Mouse (Mus musculus) gastrocnemius, postnatal 25 days (tissue): ENCODE results near the gene Hba-a2. TPM values are rescaled to one million over a fixed set of nuclear protein-coding genes. Genes with fewer than 3 reads are reported as not detected.
"Not testable (repeated sequence)": the region's sequence is repeated elsewhere in the genome, so short reads cannot be mapped to it uniquely, and the experiment has no call there.

Experiments used
- DNase-seq: peaks from one replicate; pipeline ENCODE4 v3.0.0; 2022
- long read RNA-seq, 2 experiments: library from polyadenylated mRNA; stranded (forward); transcript quantifications; one replicate each; pipeline ENCODE4 v2.0.0; 2021
- total RNA-seq, 2 experiments: library from RNA; stranded (reverse); gene quantifications; 1 replicate in 1 of 2; 2 replicates in 1 of 2; pipeline ENCODE4 v1.2.3; 2021

Hba-a2 gene
- total RNA-seq: 1,000 to 10,000 TPM in 1 of 2 experiments, 100 to 1,000 TPM in 1; 358 to 1,609 TPM
- long read RNA-seq, experiment 1, transcript Hba-a2-201 (3 exons, 554 nt): major isoform, 137 of 149 reads
- long read RNA-seq, experiment 1, partial matches to known transcripts: 8 of 149 reads
- long read RNA-seq, experiment 1, other reads (novel, unspliced or antisense): 0 of 149 reads
- long read RNA-seq, experiment 2, transcript Hba-a2-201 (3 exons, 554 nt): major isoform, 77 of 78 reads
- long read RNA-seq, experiment 2, partial matches to known transcripts: 1 of 78 reads
- long read RNA-seq, experiment 2, other reads (novel, unspliced or antisense): 0 of 78 reads

DNA sequence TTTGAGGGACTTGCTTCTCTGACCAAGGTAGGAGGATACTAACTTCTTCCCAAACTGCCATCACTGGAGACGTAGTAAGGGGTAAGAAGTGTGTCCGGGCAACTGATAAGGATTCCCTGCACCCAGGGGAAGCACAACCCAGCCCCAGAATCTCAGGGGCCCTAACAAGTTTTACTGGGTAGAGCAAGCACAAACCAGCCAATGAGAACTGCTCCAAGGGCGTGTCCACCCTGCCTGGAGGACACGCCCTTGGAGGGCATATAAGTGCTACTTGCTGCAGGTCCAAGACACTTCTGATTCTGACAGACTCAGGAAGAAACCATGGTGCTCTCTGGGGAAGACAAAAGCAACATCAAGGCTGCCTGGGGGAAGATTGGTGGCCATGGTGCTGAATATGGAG is at the start of gene Hba-a2:
TSS of gene Hba-a2 (plus strand) at position 287 of the 400 bp plus-strand sequence.
- not testable (repeated sequence) for DNase-seq

DNA sequence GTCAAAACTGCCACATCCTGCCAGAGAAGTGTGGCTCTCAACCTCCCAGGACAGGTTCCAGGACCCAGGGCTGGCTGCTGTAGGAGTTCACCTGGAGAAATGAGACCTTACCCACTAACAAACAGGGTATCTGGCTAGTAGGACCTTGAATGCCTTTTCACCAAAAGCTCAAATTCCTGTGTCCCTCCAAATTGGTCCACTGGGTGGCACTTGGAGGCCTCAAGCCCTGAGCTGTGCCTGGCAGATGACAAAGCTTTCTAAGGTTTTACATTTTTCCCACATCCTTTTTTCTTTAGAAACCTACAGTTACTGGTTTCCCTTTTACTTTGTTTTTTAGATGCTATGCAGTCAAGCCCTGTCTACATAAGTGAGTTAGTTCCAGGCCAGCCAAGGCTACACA is 49.2 kb upstream of the Hba-a2 start:
- no peak for DNase-seq

DNA sequence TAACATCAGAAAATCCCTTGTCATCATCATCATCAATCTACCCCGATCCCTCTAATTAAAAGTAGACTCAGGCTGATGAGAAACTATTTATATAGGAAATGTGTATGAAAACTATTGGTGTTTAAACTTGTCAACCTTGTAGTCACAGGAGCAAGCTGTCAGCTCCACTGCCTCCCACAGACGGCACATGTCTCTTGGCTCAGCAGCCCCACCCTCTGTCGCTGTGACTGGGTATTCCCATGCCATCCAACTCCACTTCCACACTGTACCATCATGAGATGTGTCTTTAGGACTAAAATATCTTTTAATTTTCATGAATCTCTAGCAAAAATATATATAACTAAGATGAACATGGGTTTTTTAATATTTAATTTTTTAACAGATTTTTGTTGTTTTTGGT is 47.9 kb upstream of the Hba-a2 start:
- DNase-seq: no peak

DNA sequence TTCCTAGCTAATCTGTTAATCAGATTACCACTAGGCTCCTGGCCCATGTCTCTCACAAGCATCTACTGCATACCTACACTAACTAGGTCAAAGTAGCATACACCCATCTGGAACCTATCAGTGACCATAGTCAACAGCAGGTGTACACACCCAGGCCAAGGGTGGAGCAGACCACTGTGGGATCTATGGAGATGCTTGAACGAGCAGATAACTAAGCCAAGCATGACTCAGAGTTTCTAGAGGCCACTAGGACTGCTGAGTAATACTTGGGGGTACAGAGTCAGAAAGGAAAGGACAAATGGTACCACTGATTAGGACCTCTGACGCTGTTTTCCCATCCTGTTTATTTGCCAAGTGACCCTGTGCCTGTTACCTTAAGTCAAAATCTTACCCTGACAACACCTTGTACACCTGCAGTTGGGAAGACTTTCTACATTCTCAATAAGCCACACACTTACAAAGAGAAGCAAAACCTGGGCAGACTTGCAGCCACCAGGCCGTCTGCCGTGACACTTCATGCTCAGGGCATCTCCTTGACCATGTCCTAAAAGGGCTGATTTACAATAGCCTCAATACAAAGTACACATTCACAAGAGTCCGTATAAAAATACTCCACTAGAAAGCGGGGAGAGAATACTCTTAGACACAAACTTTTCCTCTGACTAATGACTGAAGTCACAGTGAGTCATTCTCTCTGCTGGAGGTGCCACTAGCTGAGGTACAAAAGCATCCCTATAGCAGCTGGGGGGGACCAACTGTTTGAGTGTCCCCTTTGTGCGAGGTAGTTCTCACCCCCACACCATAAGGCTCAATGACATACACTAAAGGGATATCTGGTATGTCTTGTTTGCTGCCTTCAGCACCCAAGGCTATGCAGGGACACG is 45.2 kb upstream of the Hba-a2 start:
- DNase-seq: no peak

DNA sequence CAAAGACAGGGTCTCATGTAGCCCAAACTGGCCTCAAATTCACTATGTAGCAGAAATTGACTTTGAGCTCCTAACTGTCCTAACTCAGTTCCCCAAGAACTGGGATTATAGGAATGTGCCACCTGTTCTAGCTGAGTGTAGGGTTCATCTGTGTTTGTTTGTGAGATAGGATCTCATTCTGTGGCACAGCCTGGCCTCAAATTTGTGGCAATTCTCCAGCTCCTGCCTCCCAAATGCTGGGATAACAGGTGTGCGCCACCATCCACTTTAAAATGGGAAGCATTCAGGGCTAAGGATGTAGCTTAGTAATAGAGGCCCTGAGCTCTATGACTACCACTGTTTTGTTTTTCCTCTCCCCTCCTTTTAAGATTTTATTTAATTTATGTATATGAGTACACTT is 43.2 kb upstream of the Hba-a2 start:
- no peak for DNase-seq

DNA sequence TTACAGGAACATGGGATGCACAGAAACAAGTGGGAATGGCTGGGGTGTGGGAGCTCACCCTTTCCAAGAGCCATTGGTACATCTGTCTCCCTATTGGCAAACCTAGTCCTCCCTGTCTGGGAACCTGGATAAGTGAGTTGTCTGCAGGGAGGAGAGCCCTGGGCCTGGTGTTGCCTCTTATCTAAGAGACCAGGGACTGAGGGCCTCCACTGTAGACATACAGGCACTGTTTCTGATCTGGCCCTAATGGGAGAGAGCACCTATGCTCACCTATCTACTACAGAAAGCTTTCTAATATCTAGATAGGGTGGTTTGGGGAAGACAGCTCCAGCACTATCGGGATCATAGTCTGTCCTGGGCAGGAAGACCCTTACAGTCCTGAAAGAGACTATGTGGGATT is 40.1 kb upstream of the Hba-a2 start:
- DNase-seq: no peak

DNA sequence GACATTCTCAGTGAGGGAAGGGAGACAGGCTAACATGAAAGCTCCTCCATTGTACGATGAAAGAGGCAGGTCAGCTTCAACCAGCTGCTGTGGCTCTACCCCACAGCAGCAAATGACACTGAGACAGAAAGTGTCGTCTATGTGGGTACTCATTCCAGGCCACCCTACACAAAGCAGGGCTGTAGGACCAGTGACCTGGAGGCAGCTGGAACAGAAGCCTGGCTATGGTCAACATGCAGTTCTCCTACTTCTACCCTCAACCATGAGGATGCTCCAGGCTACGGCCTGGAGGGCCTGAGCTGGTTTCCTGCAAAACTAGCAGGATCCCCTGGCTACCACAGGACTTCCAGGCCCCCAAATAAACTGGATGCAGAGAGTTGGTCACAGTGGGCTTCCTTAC is 39.7 kb upstream of the Hba-a2 start:
- DNase-seq: no peak

DNA sequence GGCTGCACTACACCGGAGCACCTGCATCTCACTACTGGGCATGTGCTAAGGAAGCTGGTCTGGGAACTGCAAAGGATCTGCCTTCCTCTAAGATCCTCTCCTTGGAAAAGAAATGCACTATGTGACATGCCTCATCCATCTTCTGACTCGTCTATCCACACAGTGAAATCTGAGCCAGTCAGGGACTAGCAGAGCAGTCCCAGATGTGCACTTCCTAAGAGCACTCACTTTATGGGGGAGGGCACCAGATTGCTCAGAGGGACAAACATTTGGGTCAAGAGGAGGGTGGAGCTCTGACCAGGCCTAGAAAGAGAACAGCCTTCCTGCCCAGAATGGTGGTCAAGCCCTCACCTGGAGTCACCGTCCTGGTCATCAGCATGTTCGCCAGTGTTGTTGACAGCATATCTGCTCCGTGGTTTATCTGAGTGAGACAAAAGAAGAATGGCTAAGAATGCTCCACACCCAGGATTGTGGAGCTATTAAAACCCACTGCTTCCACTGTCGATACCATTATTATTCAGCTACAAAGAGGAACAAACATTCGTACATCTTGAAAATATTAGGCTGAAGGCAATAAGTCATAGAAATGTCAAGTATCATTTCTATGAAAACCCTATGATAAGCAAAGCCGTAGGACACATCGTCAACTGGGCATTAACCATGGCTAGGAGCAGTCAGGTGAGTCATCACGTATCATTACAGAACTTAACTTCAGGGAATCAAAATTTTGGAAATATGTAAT is 33.4 kb upstream of the Hba-a2 start:
- no peak for DNase-seq

DNA sequence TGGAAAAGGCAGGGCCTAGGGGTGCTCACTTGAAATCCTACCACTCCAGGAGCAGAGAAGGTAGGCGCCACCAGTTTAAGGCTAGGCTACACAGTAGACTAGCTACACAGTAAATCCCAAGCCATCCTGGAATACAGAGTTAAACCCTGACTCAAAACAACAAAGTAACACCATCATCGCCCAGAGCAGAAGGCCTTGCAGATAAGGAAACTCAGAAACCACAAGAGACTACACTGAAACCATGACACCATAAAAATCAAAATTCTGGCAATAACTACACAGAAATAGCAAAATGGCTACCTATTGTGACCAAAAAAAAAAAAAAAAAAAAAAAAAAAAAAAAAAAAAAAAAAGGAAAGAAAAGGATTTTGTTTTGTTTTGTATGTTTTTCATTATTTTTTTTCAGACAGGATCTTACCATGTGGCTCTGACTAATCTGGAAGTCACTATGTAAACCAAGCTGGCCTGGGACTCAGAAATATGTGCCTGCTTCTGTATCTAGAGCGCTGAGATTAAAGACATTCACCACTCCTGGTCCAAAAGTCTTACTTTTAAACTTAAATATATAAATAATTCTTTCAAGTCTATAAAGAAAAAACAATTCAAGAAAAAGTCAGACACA is 31.1 kb upstream of the Hba-a2 start:
- no peak for DNase-seq

DNA sequence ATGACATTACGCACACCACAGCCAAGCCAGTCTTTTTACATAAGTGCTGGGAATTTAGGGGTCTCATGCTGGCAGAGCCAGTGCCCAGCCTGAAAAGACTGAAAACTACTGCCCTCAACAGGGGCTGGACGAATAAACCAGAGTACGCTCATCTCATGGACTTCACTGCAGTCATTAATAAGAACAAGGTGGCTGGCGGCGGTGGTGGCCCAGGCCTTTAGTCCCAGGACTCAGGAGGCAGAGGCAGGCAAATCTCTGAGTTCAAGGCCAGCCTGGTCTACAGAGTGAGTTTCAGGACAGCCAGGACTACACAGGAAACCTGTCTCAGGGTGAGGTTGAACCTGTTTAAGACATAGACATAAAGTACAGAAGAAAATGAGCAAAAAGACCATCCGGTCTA is 30.1 kb upstream of the Hba-a2 start:
- DNase-seq: no peak

DNA sequence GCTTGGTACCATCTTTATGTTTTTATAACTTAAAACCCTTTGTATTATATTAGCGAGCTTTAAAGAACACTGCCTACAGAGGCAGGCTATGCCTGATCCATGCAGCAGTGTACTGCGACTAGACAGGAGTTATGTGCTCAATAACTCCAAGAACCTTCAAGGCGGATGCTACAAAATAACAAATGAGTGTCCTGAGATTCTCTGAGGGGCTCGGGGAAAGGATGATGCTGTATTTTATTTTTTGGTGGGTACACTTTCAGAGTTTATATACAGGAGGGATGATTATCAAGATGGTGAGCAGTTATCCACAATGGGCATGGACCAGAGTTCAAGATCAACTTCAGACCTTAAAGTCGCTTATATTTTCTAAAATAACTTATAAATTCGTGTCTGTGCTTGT is 29.5 kb upstream of the Hba-a2 start:
- no peak for DNase-seq

DNA sequence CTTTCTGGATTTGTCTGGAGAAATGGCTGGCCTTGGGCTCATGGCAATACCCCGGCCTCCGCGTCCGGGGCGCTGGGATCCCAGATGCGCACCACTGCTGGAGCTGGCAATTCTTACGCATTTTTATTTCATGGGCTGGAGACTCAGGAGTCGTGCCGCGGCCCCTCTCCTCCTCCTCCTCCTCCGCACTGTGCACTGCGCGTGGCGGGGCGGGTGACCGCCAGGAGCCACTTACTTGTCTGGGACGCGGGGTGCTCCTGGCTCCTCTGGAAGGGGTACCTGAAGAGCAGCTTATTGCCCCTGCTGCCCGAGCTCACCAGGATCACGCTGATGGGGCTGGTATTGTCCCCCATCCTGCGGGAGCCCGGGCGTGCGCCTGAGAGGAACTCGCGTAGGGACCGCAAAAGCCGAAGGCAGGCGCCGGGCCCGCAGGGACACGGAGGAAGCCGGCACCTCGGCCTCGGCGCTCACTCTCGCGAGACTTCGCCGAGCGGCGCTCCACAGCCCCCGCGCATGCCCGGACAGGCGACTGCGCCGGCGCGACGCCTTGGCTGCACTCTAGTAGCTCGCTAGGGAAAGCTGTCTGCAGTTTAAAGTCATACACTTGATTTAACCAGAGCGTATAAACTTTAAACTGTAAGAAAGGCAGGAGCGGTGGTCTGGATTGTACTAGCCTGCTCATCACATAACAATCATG is 29.0 kb upstream of the Hba-a2 start, which contains the start of gene Nprl3:
TSS of gene Nprl3 (minus strand) at position 520 of the 697 bp plus-strand sequence.
- peak; percentile 96 for DNase-seq

DNA sequence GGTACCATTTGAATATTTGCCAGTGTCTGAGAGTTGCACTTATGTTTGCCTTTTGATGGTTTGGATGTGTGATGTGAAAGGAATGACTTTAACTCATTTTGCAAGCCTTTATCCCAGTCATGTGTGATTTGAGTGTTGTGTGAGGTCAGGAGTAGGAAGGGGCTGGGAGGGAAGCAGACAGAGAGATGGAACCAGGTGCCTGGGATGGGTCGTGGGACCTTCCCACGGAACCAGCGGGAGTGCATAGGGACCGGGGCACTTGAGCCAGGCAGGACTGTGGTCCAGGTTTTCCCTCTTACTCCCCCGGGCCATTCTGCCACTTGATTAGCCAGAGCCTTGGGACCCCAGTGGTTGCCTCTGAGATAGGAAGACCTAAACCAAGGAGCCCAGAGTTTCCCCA is 28.3 kb upstream of the Hba-a2 start:
- no peak for DNase-seq

DNA sequence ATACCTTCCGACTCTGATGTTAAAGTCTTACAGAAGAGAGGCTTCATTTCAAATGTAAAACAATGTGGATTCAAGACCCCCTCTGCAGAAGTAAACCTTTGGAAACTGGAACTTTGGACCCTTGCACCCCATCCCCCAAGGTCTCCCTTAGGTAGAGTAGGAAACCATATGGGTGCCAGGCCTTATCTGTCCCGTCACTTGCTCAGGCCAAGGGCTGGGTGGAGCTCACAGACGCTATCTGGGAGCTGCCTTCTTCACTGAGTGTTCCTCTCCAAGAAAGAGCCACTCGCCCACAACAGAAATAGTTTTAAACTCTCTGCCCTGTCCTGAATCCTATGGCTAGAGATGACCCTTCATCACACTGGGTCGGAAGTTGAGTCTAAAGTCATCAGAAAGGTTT is 27.3 kb upstream of the Hba-a2 start:
- no peak for DNase-seq

DNA sequence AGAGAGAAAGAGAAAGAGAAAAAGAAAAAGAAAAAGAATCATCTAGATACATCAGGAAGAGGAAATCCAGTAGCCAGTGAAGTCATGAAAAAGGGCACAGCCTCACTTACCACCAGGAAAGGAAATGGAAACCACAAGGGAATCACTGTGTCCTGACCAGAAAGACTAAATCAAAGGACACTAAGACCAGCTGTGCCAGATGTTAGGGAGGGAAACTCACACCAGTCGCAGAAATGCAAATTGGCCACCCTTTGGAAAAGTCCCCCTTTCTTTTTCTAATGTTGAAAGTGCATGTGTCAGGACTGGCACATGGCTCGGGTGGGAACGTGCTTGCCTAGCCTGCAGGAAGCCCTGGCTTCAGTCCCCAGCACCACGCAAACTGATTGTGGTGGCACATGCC is 25.1 kb upstream of the Hba-a2 start:
- DNase-seq: no peak

DNA sequence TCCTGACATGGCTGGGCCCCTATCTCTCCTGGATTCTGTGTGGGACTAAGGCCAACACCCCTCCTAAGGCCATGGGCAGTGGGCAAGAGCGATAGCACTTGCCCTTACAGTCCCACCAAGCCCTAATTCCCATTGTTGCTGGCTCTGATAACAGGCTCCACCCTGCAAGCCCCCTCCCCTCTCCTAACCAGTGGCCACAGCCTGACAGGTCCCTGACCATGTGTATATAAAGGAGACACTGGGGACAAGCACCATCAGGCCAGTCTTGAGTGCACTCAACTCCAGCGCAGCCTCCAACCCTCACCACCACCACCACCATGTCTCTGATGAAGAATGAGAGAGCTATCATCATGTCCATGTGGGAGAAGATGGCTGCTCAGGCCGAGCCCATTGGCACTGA is 19.9 kb upstream of the Hba-a2 start, which contains the start of gene Hba-x:
TSS of gene Hba-x (plus strand) at position 54 of the 400 bp plus-strand sequence.
- no peak for DNase-seq

DNA sequence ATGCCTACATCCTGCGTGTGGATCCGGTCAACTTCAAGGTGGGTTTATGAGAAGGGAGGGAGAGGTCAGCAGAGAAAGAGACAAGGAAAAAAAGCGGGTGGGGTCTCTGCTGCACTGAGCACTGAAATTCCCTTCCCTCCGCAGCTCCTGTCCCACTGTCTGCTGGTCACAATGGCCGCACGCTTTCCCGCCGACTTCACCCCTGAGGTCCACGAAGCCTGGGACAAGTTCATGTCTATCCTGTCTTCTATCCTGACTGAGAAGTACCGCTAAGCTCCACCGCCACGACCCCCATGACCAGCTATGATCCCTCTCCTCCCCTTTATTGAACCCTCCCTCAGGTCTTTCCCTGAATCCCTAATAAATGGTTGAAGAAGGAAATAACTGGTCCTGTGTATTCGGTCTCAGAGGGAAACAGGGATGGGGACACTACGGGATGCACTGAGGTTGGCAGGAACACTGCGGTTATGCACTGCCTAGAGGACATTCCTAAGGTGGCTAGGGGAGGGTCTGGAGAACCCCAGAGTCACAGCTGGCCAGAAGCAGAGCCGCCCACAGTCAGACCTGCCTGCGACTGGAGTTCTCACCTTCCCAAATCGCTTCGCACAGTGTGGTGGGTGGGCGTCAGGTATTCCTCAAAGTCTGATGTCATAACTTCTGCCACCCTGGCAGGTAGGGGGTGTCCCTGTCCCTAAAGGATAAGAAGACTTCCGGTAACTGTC is 18.4 kb upstream of the Hba-a2 start:
- DNase-seq: no peak

DNA sequence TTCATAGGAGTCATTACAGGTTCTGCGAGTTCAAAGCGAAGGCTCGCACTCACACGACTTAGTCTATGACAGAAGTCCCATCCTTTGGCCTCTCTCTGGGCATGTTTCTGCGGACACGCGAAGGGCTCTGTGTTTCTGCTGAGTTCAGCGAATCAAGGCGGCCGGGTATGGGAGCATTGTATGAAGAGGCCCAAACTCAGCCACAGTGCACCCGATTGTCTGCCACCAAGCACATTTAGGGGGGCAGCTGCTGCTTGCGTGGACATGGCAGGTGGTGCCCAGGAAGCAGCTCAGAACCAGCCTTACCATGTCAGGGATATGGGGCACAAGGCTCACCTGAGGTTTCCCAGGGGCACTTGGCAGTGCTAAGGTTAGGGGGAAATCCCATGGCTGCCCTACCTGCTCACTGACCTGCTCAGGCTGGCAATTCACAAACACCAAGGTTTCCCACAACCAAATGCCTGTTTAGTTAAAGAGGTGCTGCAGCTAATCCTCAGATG is 17.8 kb upstream of the Hba-a2 start:
- DNase-seq: no peak

DNA sequence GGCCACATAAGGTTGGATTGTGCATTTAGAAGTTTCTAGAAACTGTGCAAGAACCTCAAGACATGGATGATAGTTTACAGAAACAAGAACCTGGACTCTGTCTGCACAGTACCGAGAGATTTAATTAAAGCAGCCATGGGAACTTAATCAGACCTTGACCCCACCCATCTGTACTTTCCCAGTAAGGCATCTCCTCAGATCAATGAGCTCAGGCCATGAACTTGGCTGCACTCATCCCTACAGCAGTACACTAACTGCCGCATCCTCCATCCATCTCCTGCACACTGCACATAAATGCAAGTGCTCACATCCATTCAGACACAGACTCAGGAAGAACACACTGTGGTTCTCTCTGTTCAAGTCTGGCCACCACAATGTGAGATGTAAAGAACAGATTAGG is 15.6 kb upstream of the Hba-a2 start:
- no peak for DNase-seq

DNA sequence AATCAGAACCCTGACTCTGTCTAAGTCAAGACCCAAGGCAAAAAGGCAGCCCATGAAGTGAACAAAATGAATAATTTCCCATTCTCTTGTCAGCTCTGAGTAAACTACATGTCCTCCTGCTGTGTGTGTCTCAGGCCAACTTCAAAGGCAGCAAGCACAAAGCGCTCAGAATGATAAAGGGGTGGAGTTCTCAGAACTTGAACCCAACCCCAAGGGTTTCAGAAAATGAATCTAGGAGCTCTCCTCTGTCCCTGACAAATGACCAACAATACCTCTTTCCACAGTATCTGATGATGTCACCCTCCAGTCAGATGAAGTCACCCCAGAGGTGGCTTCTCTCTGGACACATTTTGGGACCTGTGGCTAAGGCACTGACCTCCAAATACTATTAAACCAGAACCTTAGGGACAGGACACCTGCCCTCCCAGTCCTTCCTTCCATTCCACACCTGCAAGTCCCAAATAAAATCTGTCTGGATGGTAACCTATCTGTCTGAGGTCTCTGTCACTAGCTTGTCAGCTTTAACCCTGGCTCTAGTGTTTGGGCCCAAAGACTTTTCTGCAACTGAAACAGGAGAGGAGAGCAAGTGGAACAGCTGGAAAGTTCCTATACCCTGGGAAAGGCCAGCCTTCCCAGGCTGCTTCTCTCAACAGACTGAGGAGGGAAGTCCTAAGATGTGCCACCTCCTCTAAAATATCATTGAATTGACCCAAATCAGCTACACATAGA is 14.7 kb upstream of the Hba-a2 start:
- DNase-seq: no peak
